Mouse (Mus musculus) embryo, embryonic 11 days (tissue): Measurements from ENCODE around the gene Blmh.

ENCODE experiments used
- DNase-seq: peaks from one replicate; pipeline ENCODE4 v3.0.0-alpha.2; 2015

The Blmh gene

GRCm38 (mm10) chr11:77002361-77002760 lies 77.8 kb downstream of the Blmh start:
- DNase-seq = no peak

GRCm38 (mm10) chr11:77005881-77006280 lies 81.3 kb downstream of the Blmh start:
- no peak for DNase-seq

GRCm38 (mm10) chr11:77006616-77007015 lies 82.0 kb downstream of the Blmh start:
- DNase-seq = no peak

GRCm38 (mm10) chr11:77009069-77010025 lies 84.7 kb downstream of the Blmh start:
- no peak for DNase-seq

- DNase-seq = no peak
Measured at GRCm38 (mm10) chr11:77010762-77011475, 86.3 kb downstream of the Blmh start.

- DNase-seq = no peak
Measured at GRCm38 (mm10) chr11:77018046-77018445, 93.4 kb downstream of the Blmh start.

GRCm38 (mm10) chr11:77019539-77019938 lies 94.9 kb downstream of the Blmh start:
- DNase-seq = no peak

GRCm38 (mm10) chr11:77021749-77022396 lies 97.3 kb downstream of the Blmh start:
- no peak for DNase-seq

GRCm38 (mm10) chr11:77026559-77026958 lies 102.0 kb downstream of the Blmh start:
- no peak for DNase-seq

- DNase-seq = no peak
Measured at GRCm38 (mm10) chr11:77028157-77028556, 103.5 kb downstream of the Blmh start.

GRCm38 (mm10) chr11:77031151-77031934 lies 106.7 kb downstream of the Blmh start:
- DNase-seq = no peak
